Mouse (Mus musculus) myocyte (in vitro differentiated cells): ENCODE data around the gene Scd1. TPM values are rescaled to one million over a fixed set of nuclear protein-coding genes. Genes with fewer than 3 reads are reported as not detected.

Source experiments
- H3K27me3 ChIP-seq: one replicate; pipeline ENCODE4 v1.6.1; 2011; ENCODE audit not compliant: control insufficient read depth, insufficient read depth, insufficient read length
- H3K36me3 ChIP-seq: one replicate; pipeline ENCODE4 v1.6.1; 2011; ENCODE audit not compliant: control insufficient read depth, insufficient read depth
- H3K4me2 ChIP-seq: one replicate; pipeline ENCODE4 v1.6.1; 2011; ENCODE audit warnings: low read depth, control low read depth
- H3K4me3 ChIP-seq: one replicate; pipeline ENCODE4 v1.5.1; 2011; ENCODE audit warnings: mild to moderate bottlenecking, control low read depth, moderate library complexity
- H3K79me2 ChIP-seq: one replicate; pipeline ENCODE4 v1.6.1; 2011; ENCODE audit not compliant: control insufficient read depth, insufficient read depth
- H3ac ChIP-seq: one replicate; pipeline ENCODE4 v1.6.1; 2011; ENCODE audit not compliant: control insufficient read depth, insufficient read length
- CEBPB ChIP-seq: IDR thresholded peaks from 2 replicates; pipeline ENCODE4 v1.6.1; 2011; ENCODE audit warnings: mild to moderate bottlenecking, moderate library complexity; ENCODE audit not compliant: poor library complexity, insufficient read depth, severe bottlenecking
- E2F4 ChIP-seq: IDR thresholded peaks from one replicate; pipeline ENCODE4 v1.6.1; 2011; ENCODE audit warnings: mild to moderate bottlenecking, control low read depth, moderate library complexity; ENCODE audit not compliant: insufficient read depth
- MAX ChIP-seq: IDR thresholded peaks from one replicate; pipeline ENCODE4 v1.6.1; 2011; ENCODE audit warnings: low read depth, mild to moderate bottlenecking, control low read depth
- MYOD1 ChIP-seq, 3 experiments: IDR thresholded peaks; one replicate each; pipeline ENCODE4 v1.6.1; 2011; ENCODE audit warnings: control low read depth in 2 of 3, low read depth in 2 of 3, mild to moderate bottlenecking in 2 of 3, moderate library complexity in 1 of 3; ENCODE audit not compliant: insufficient read length in 2 of 3, control insufficient read depth in 1 of 3
- MYOG ChIP-seq, 3 experiments: IDR thresholded peaks; one replicate each; pipeline ENCODE4 v1.6.1; 2011; ENCODE audit warnings: control low read depth in 2 of 3, low read depth in 2 of 3, mild to moderate bottlenecking in 2 of 3; ENCODE audit not compliant: insufficient read length in 2 of 3, control insufficient read depth in 1 of 3, insufficient read depth in 1 of 3
- POLR2A ChIP-seq: IDR thresholded peaks from one replicate; pipeline ENCODE4 v1.6.1; 2011; ENCODE audit warnings: low read depth, mild to moderate bottlenecking, control low read depth, moderate library complexity; ENCODE audit not compliant: insufficient read length
- POLR2AphosphoS2 ChIP-seq: IDR thresholded peaks from one replicate; pipeline ENCODE4 v1.6.1; 2011; ENCODE audit warnings: low read depth, control low read depth; ENCODE audit not compliant: insufficient read length
- REST ChIP-seq: IDR thresholded peaks from one replicate; pipeline ENCODE4 v1.6.1; 2011; ENCODE audit warnings: mild to moderate bottlenecking, control low read depth, moderate library complexity; ENCODE audit not compliant: insufficient read depth, insufficient read length
- SRF ChIP-seq: IDR thresholded peaks from one replicate; pipeline ENCODE4 v1.6.1; 2011; ENCODE audit warnings: low read depth; ENCODE audit not compliant: control insufficient read depth, insufficient read length
- TCF12 ChIP-seq: IDR thresholded peaks from one replicate; pipeline ENCODE4 v1.6.1; 2011; ENCODE audit warnings: mild to moderate bottlenecking, control low read depth; ENCODE audit not compliant: poor library complexity, insufficient read depth, severe bottlenecking
- TCF3 ChIP-seq: IDR thresholded peaks from one replicate; pipeline ENCODE4 v1.6.1; 2011; ENCODE audit warnings: low read depth, control low read depth; ENCODE audit not compliant: insufficient read length
- USF1 ChIP-seq: IDR thresholded peaks from one replicate; pipeline ENCODE4 v1.6.1; 2011; ENCODE audit warnings: low read depth, mild to moderate bottlenecking, control low read depth, moderate library complexity
- polyA plus RNA-seq: library from polyadenylated mRNA; unstranded; fragments of >200 nt; fragmentation: generic; extraction: Trizol; gene quantifications from one replicate; pipeline ENCODE4 v1.2.1, GENCODE M21; 2012; ENCODE audit warnings: missing spikeins

Scd1 gene
- polyA plus RNA-seq, 1 experiment: 347 TPM

GRCm38 (mm10) chr19:44416240-44416639 is 8.6 kb upstream of the Scd1 start:
- no peak overlapping the region for H3K4me3 ChIP-seq
- no peaks in the 10 kb centered on the region for H3K79me2 ChIP-seq
- H3ac ChIP-seq: no peak overlapping the region
- no peaks in the 10 kb centered on the region for H3K27me3 ChIP-seq
- H3K36me3 ChIP-seq: no peaks in the 10 kb centered on the region
- peak overlapping the region; percentile 45 for H3K4me2 ChIP-seq
- TF ChIP-seq SRF (no peak), TCF12 (no peak), CEBPB (0 out of 2 replicates have a peak, but pooled peaks have one; percentile 10), POLR2AphosphoS2 (no peak), MYOG (IDR thresholded peaks at IDR 0.05; ENCODE audit: control insufficient read depth in 1 of 3, insufficient read depth in 1 of 3, insufficient read length in 2 of 3, low read depth in 2 of 3) (peak in 1 of 3 experiments; percentile 38), MYOD1 (IDR thresholded peaks at IDR 0.05; ENCODE audit: control insufficient read depth in 1 of 3, insufficient read length in 2 of 3, low read depth in 2 of 3) (peak in 1 of 3 experiments; percentile 50), REST (no peak)

GRCm38 (mm10) chr19:44415464-44415863 is 7.8 kb upstream of the Scd1 start:
- no peaks in the 10 kb centered on the region for H3K79me2 ChIP-seq
- H3ac ChIP-seq: no peak overlapping the region
- H3K27me3 ChIP-seq: no peaks in the 10 kb centered on the region
- TF ChIP-seq TCF12 (no peak), SRF (no peak), POLR2AphosphoS2 (no peak), E2F4 (no peak), POLR2A (no peak), USF1 (no peak), REST (no peak), MYOG (IDR thresholded peaks at IDR 0.05; ENCODE audit: control insufficient read depth in 1 of 3, insufficient read depth in 1 of 3, insufficient read length in 2 of 3, low read depth in 2 of 3) (no peak)
- no peaks in the 10 kb centered on the region for H3K36me3 ChIP-seq
- no peak overlapping the region for H3K4me2 ChIP-seq
- H3K4me3 ChIP-seq: no peak overlapping the region

GRCm38 (mm10) chr19:44410269-44410992 is 2.8 kb upstream of the Scd1 start:
- Histone ChIP-seq H3K4me2 (no peak overlapping the region), H3K4me3 (no peak overlapping the region), H3K27me3 (no peaks in the 10 kb centered on the region), H3ac (no peak overlapping the region), H3K36me3 (peaks cover 10% of the 10 kb centered on the region), H3K79me2 (peaks cover 19% of the 10 kb centered on the region)
- no peak for TF ChIP-seq TCF3
- no peak for TF ChIP-seq REST
- TF ChIP-seq MAX: no peak
- TF ChIP-seq CEBPB: no peak
- TF ChIP-seq MYOD1 (IDR thresholded peaks at IDR 0.05; ENCODE audit: control insufficient read depth in 1 of 3, insufficient read length in 2 of 3, low read depth in 2 of 3): no peak
- no peak for TF ChIP-seq POLR2A
- no peak for TF ChIP-seq MYOG (IDR thresholded peaks at IDR 0.05; ENCODE audit: control insufficient read depth in 1 of 3, insufficient read depth in 1 of 3, insufficient read length in 2 of 3, low read depth in 2 of 3)
- no peak for TF ChIP-seq TCF12
- TF ChIP-seq USF1: no peak
- no peak for TF ChIP-seq SRF
- no peak for TF ChIP-seq POLR2AphosphoS2
- no peak for TF ChIP-seq E2F4

GRCm38 (mm10) chr19:44408595-44408994 is 916 bp upstream of the Scd1 start:
- Histone ChIP-seq H3K4me2 (peak overlapping the region; percentile 91), H3ac (no peak overlapping the region), H3K36me3 (peaks cover 27% of the 10 kb centered on the region), H3K4me3 (peak overlapping the region; percentile 80), H3K79me2 (peaks cover 37% of the 10 kb centered on the region), H3K27me3 (no peaks in the 10 kb centered on the region)
- no peak for TF ChIP-seq SRF

GRCm38 (mm10) chr19:44408223-44408545 is 505 bp upstream of the Scd1 start:
- no peak overlapping the region for H3ac ChIP-seq
- H3K4me3 ChIP-seq: peak overlapping the region; percentile 80
- TF ChIP-seq MYOD1 (IDR thresholded peaks at IDR 0.05; ENCODE audit: control insufficient read depth in 1 of 3, insufficient read length in 2 of 3, low read depth in 2 of 3): no peak
- no peak for TF ChIP-seq TCF12
- TF ChIP-seq POLR2A: peak; percentile 51
- peak; percentile 65 for TF ChIP-seq POLR2AphosphoS2
- H3K36me3 ChIP-seq: peaks cover 29% of the 10 kb centered on the region
- peaks cover 42% of the 10 kb centered on the region for H3K79me2 ChIP-seq
- H3K4me2 ChIP-seq: peak overlapping the region; percentile 91
- H3K27me3 ChIP-seq: no peaks in the 10 kb centered on the region
